Mouse (Mus musculus) liver, adult 2 months (tissue): ENCODE data around the gene Ogfrl1. TPM values are rescaled to one million over a fixed set of nuclear protein-coding genes. Genes with fewer than 3 reads are reported as not detected.

Experiments used
- DNase-seq: peaks from one replicate; pipeline ENCODE4 v3.0.0-alpha.2; 2011; ENCODE audit warnings: low read depth, low spot score; ENCODE audit errors: extremely low read depth
- H3K27ac ChIP-seq: fragments of 200-500 bp; replicated peaks from 2 replicates; pipeline ENCODE4 v1.5.1; 2012; ENCODE audit warnings: low read depth, mild to moderate bottlenecking, control low read depth, inconsistent platforms, low read length; ENCODE audit not compliant: insufficient read depth
- H3K27me3 ChIP-seq: fragments of 200-500 bp; 2 replicates; pipeline ENCODE4 v1.6.1; 2012; ENCODE audit warnings: mild to moderate bottlenecking, moderate library complexity, low read length, inconsistent platforms; ENCODE audit not compliant: control insufficient read depth, insufficient read depth
- H3K36me3 ChIP-seq: fragments of 200-500 bp; 2 replicates; pipeline ENCODE4 v1.6.1; 2012; ENCODE audit warnings: low read length, inconsistent platforms; ENCODE audit not compliant: control insufficient read depth, insufficient read depth
- H3K4me1 ChIP-seq: fragments of 200-500 bp; 2 replicates; pipeline ENCODE4 v1.6.1; 2011; ENCODE audit warnings: low read length; ENCODE audit not compliant: control insufficient read depth, insufficient read depth
- H3K4me3 ChIP-seq: fragments of 200-500 bp; 2 replicates; pipeline ENCODE4 v1.5.1; 2011; ENCODE audit warnings: low read depth, mild to moderate bottlenecking, control low read depth, low read length, moderate library complexity; ENCODE audit not compliant: insufficient read depth
- H3K79me2 ChIP-seq: fragments of 200-500 bp; 2 replicates; pipeline ENCODE4 v1.6.1; 2012; ENCODE audit warnings: inconsistent platforms, mild to moderate bottlenecking, low read length, moderate library complexity; ENCODE audit not compliant: control insufficient read depth, insufficient read depth
- H3K9ac ChIP-seq: fragments of 200-500 bp; 2 replicates; pipeline ENCODE4 v1.6.1; 2012; ENCODE audit warnings: low read depth, mild to moderate bottlenecking, control low read depth, inconsistent platforms, low read length
- CTCF ChIP-seq: fragments of 200-500 bp; IDR thresholded peaks from 2 replicates; pipeline ENCODE4 v1.5.1; 2011; ENCODE audit warnings: low read depth, low read length, control low read depth
- POLR2A ChIP-seq: fragments of 200-500 bp; IDR thresholded peaks from 2 replicates; pipeline ENCODE4 v1.6.1; 2011; ENCODE audit warnings: low read length, control low read depth; ENCODE audit not compliant: insufficient read depth; ENCODE audit errors: extremely low read depth
- WGBS: fragments of 180-500 bp; shearing (Covaris S2); methylation state at CpG from one replicate; pipeline ENCODE4 v1.1.7; 2018; 5-methylcytosine and 5-hydroxymethylcytosine counted together
- polyA plus RNA-seq: library from polyadenylated mRNA; depleted of rRNA; stranded (reverse); fragments of >200 nt; gene quantifications from 2 replicates; pipeline ENCODE4 v1.2.3, GENCODE M21; 2012
- total RNA-seq: library from RNA; depleted of rRNA; stranded (reverse); fragments of >200 nt; gene quantifications from 2 replicates; pipeline ENCODE4 v1.2.3, GENCODE M21; 2014

The Ogfrl1 gene
- total and polyA plus RNA-seq, 2 experiments, result 4.1 to 5.9 TPM

DNA sequence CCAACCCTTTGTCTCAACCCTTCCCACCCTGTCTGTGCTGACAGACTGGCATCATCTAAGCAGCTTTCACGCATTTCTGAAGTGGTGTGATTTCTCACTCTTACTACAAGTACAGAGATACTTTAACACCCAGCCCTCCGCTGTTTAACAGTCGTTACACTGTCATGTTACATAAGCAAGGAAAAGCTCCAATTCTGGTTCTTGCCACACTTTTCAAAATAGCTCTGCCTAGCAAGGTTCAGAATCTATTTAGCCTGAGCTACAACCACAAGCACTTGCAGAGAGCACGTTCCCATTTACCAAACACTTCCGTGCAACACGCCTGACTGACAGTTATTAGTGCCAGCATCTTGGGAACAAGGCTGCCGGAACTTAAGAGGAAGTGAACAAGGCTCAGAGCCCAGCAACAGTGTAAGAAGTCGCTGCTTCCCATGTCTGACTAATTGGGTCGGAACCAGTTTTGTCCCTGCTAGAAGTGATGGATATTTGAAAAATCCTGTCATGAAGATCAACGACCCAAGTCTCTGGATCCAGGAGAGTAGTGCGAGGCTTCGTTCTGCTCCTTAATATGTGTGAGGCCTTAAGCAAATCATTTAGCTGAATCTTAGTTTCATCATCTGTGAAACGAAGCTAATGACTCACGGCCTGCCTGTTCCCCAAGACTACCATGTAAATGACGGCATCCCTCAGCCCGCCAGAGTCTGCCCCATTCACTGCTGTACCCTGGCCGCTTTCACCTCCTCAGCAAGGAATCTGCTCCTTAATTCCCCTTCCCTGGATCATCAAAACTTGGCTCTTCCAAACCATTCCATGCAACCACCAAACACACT is 17.4 kb downstream of the Ogfrl1 start:
- TF ChIP-seq POLR2A, result no peak
- TF ChIP-seq CTCF, result no peak
- peaks cover 10% of the 10 kb centered on the region for H3K36me3 ChIP-seq
- H3K27ac ChIP-seq, result no peak overlapping the region
- no peaks in the 10 kb centered on the region for H3K27me3 ChIP-seq
- no peak overlapping the region for H3K9ac ChIP-seq
- peak; percentile 46 for DNase-seq
- no peak overlapping the region for H3K4me3 ChIP-seq
- peaks cover 3% of the 10 kb centered on the region; the same call in 1 of the 2 replicates for H3K79me2 ChIP-seq
- 71% methylated on average over 17 of the region's 17 CpGs for WGBS
- peaks cover 4% of the 10 kb centered on the region for H3K4me1 ChIP-seq

DNA sequence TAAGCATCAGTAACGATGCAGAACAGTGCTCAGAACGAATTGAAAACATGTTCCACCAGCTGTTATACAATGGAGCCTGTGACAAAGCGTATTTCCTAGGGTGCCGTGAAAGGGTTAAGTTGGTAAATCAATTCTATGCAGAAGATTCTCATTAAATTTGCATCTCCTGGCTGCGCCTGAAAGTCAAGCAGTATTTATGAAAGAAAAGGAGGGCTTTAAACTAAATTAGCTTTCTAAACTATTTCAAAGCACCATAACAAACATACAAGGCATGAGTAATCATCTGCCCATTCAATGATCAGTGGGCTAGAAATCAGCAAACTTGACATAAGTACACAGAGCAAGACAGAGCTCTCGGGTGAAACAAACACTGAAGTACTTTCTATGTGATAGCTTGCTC is 18.3 kb downstream of the Ogfrl1 start:
- no peak overlapping the region for H3K9ac ChIP-seq
- TF ChIP-seq CTCF (no peak), POLR2A (no peak)
- DNase-seq, result no peak
- no peak overlapping the region for H3K4me3 ChIP-seq
- 81% methylated on average over 6 of the region's 6 CpGs for WGBS
- peaks cover 3% of the 10 kb centered on the region; the same call in 1 of the 2 replicates for H3K79me2 ChIP-seq
- no peaks in the 10 kb centered on the region for H3K27me3 ChIP-seq
- no peak overlapping the region for H3K27ac ChIP-seq
- H3K36me3 ChIP-seq, result peaks cover 11% of the 10 kb centered on the region
- peaks cover 4% of the 10 kb centered on the region for H3K4me1 ChIP-seq

DNA sequence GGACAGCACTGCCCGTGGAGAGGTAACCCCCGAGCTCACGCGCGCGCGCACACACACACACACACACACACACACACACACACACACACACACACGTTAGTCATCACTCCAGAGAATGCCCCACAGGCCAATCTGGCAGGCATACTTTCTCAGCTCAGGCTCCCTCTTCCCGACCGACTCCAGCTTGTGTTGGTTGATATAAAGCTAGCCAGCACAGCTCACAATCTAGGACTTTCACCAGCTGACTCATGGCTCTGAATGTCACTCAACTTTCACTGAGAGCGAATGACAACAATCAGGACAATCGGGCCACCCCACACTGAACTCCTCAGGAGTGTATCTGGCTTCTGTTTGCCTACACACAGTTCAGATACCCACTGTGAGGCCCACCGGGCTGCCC is 20.0 kb downstream of the Ogfrl1 start:
- H3K4me1 ChIP-seq, result no peaks in the 10 kb centered on the region
- no peak overlapping the region for H3K27ac ChIP-seq
- no peak for TF ChIP-seq POLR2A
- TF ChIP-seq CTCF, result no peak
- H3K4me3 ChIP-seq, result no peak overlapping the region
- 83% methylated on average over 13 of the region's 13 CpGs for WGBS
- no peak overlapping the region for H3K9ac ChIP-seq
- peaks cover 1% of the 10 kb centered on the region; the same call in 1 of the 2 replicates for H3K79me2 ChIP-seq
- peaks cover 17% of the 10 kb centered on the region for H3K36me3 ChIP-seq
- no peak for DNase-seq
- H3K27me3 ChIP-seq, result no peaks in the 10 kb centered on the region

DNA sequence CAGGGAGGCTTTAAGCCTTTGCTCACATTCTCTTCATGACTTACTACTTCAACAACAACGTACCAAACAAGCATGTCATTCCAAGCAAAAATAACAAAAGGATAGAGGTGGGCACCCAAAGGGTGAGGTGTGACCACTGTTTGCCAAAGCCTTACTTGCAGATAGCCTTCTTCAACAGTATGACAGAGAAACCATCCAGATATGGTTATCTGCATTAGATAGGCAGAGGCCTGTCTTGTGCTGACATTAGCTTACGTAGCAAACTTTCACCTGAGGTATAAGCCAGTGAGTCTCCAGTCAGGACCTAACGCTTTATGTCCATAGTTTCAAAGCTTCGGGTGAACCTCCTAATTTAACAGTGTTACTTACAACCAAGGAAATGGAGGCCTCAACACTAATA is 23.4 kb downstream of the Ogfrl1 start:
- H3K36me3 ChIP-seq, result peaks cover 27% of the 10 kb centered on the region
- no peak overlapping the region for H3K9ac ChIP-seq
- no peak for DNase-seq
- no peak for TF ChIP-seq CTCF
- no peak for TF ChIP-seq POLR2A
- no peaks in the 10 kb centered on the region for H3K4me1 ChIP-seq
- 86% methylated on average over 4 of the region's 4 CpGs for WGBS
- H3K27ac ChIP-seq, result no peak overlapping the region
- no peak overlapping the region for H3K4me3 ChIP-seq
- H3K79me2 ChIP-seq, result no peaks in the 10 kb centered on the region
- H3K27me3 ChIP-seq, result no peaks in the 10 kb centered on the region

DNA sequence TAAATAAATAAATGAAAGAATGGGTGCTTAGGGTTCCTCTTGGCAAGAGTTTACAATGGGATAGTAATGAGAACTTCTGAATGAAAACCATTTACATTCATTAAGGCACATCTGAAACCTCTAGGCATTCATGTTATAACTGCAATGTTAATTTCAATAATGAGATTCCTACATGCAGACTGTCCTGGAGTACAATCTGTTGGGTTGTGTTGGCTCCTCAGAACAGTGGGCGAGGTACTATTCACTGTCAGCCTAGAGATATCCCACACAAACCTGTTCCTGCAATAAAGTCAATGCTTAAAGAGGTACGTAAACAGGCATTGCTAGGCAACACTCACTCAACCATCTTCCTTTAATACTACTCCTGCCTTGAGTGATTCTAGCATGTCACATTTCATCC is 32.0 kb downstream of the Ogfrl1 start:
- 98% methylated on average over 2 of the region's 2 CpGs for WGBS

DNA sequence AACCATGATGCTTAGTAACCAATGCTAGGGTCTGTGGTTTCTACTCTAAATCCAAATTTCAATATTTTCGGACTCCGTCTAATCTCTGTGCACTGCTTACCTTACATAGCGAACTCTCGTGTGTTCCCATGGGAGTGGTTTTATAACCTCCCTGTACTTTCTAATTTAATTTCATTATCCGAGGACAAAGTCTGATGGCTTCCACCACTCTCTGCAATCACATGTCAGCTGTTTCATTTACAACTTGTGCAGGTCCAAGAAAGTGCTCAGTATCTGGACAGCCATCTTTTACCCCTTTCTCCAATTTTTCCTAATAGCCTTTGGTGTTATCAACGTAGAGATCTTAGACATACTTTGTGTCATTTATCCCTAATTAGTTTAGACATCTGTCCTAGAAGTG is 44.7 kb downstream of the Ogfrl1 start:
- H3K4me3 ChIP-seq, result no peak overlapping the region
- no peak overlapping the region for H3K27ac ChIP-seq
- no peak for DNase-seq
- 90% methylated on average over 6 of the region's 6 CpGs for WGBS
- H3K36me3 ChIP-seq, result no peaks in the 10 kb centered on the region
- TF ChIP-seq POLR2A (no peak), CTCF (no peak)
- no peaks in the 10 kb centered on the region for H3K79me2 ChIP-seq
- H3K4me1 ChIP-seq, result no peaks in the 10 kb centered on the region
- H3K27me3 ChIP-seq, result no peaks in the 10 kb centered on the region
- H3K9ac ChIP-seq, result no peak overlapping the region

More for the DNA sequence above, 32.0 kb downstream of the Ogfrl1 start:
- DNase-seq, result no peak
- H3K27me3 ChIP-seq, result no peaks in the 10 kb centered on the region
- no peak overlapping the region for H3K27ac ChIP-seq
- no peaks in the 10 kb centered on the region for H3K79me2 ChIP-seq
- H3K36me3 ChIP-seq, result peaks cover 7% of the 10 kb centered on the region; the same call in 1 of the 2 replicates
- H3K4me1 ChIP-seq, result no peaks in the 10 kb centered on the region
- TF ChIP-seq CTCF, result no peak
- no peak for TF ChIP-seq POLR2A
- H3K9ac ChIP-seq, result no peak overlapping the region
- no peak overlapping the region for H3K4me3 ChIP-seq
